Mouse (Mus musculus) ES-Bruce4 (cell line): Measurements from ENCODE around the gene Cntnap2.

ENCODE experiments used
- CTCF ChIP-seq: IDR thresholded peaks from one replicate; pipeline ENCODE4 v1.8.1; 2011; ENCODE audit warnings: low read depth, low read length
- POLR2A ChIP-seq: IDR thresholded peaks from one replicate; pipeline ENCODE4 v1.8.1; 2011; ENCODE audit warnings: low read length; ENCODE audit not compliant: insufficient read depth

DNA sequence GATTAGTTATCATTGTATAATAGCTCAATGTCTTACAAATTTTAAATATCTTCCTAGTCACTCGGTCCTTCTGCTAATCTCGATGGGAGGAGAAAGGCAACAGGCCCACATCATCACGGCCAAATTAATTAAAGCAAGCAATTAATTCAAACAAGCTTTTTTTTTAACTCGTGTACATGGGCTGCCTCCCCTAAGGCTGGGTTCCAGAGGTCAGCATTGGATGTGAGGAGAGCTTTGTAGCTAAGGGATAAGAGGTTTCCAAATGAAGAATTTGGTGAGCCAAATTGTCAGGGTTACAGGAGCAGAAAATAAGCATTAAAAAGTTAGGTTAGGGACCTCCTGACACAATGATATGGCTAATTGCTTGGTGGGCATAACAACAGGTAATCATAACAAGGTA is 1886.5 kb downstream of the Cntnap2 start:
- TF ChIP-seq POLR2A (no peak), CTCF (no peak)
